Mouse (Mus musculus): ENCODE data around the gene Upf3b. TPM values are rescaled to one million over a fixed set of nuclear protein-coding genes. Genes with fewer than 3 reads are reported as not detected.

Upf3b gene
- total and polyA plus RNA-seq, 3 experiments: 2.6 to 6.7 (median 6.6) TPM

- Histone ChIP-seq H3K27ac (no peak overlapping the region), H3K4me3 (no peak overlapping the region), H3K27me3 (ENCODE audit: control insufficient read depth, insufficient read depth, low read length) (no peaks in the 10 kb centered on the region), H3K36me3 (ENCODE audit: control insufficient read depth, insufficient read depth, low read length) (no peaks in the 10 kb centered on the region), H3K4me1 (ENCODE audit: control insufficient read depth, insufficient read depth, low read length) (no peaks in the 10 kb centered on the region), H3K79me2 (replicated peaks; ENCODE audit: control insufficient read depth, insufficient read depth, low read length) (no peaks in the 10 kb centered on the region), H3K9ac (ENCODE audit: low read depth, low read length) (no peak overlapping the region)
- no peak for DNase-seq
- TF ChIP-seq CTCF (IDR thresholded peaks at IDR 0.05) (peak; percentile 56), POLR2A (IDR thresholded peaks at IDR 0.05; ENCODE audit: insufficient read depth, low read depth, low read length) (no peak)
- intact Hi-C loops (cut with DNase I): no loop called here
- WGBS: 57% methylated on average over 2 of the region's 2 CpGs
Observed at GRCm38 (mm10) chrX:37103826-37104225, 6.3 kb downstream of the Upf3b start.

- WGBS: 85% methylated on average over 3 of the region's 3 CpGs
- Histone ChIP-seq H3K9ac (ENCODE audit: low read depth, low read length) (no peak overlapping the region), H3K27ac (no peak overlapping the region), H3K27me3 (ENCODE audit: control insufficient read depth, insufficient read depth, low read length) (no peaks in the 10 kb centered on the region), H3K4me1 (ENCODE audit: control insufficient read depth, insufficient read depth, low read length) (no peaks in the 10 kb centered on the region), H3K4me3 (no peak overlapping the region), H3K79me2 (replicated peaks; ENCODE audit: control insufficient read depth, insufficient read depth, low read length) (no peaks in the 10 kb centered on the region), H3K36me3 (ENCODE audit: control insufficient read depth, insufficient read depth, low read length) (no peaks in the 10 kb centered on the region)
- intact Hi-C loops (cut with DNase I): no loop called here
- DNase-seq: no peak
- TF ChIP-seq POLR2A (IDR thresholded peaks at IDR 0.05; ENCODE audit: insufficient read depth, low read depth, low read length) (no peak), CTCF (IDR thresholded peaks at IDR 0.05) (no peak), EP300 (IDR thresholded peaks at IDR 0.05; ENCODE audit: insufficient read depth, low read depth, low read length) (no peak)
Observed at GRCm38 (mm10) chrX:37098681-37099080, 11.4 kb downstream of the Upf3b start.

- Histone ChIP-seq H3K9ac (ENCODE audit: low read depth, low read length) (no peak overlapping the region), H3K4me3 (no peak overlapping the region), H3K79me2 (replicated peaks; ENCODE audit: control insufficient read depth, insufficient read depth, low read length) (no peaks in the 10 kb centered on the region), H3K36me3 (ENCODE audit: control insufficient read depth, insufficient read depth, low read length) (no peaks in the 10 kb centered on the region), H3K4me1 (ENCODE audit: control insufficient read depth, insufficient read depth, low read length) (no peaks in the 10 kb centered on the region), H3K27me3 (ENCODE audit: control insufficient read depth, insufficient read depth, low read length) (no peaks in the 10 kb centered on the region), H3K27ac (no peak overlapping the region)
- no peak for TF ChIP-seq CTCF (IDR thresholded peaks at IDR 0.05)
- TF ChIP-seq POLR2A (IDR thresholded peaks at IDR 0.05; ENCODE audit: insufficient read depth, low read depth, low read length): no peak
- TF ChIP-seq EP300 (IDR thresholded peaks at IDR 0.05; ENCODE audit: insufficient read depth, low read depth, low read length): no peak
- intact Hi-C loops (cut with DNase I): no loop called here
- no peak for DNase-seq
- 89% methylated on average over 11 of the region's 11 CpGs for WGBS
Observed at GRCm38 (mm10) chrX:37095106-37095768, 14.9 kb downstream of the Upf3b start.

GRCm38 (mm10) chrX:37091457-37091856 is 18.7 kb downstream of the Upf3b start:
- Histone ChIP-seq H3K27ac (no peak overlapping the region), H3K36me3 (ENCODE audit: control insufficient read depth, insufficient read depth, low read length) (no peaks in the 10 kb centered on the region), H3K79me2 (replicated peaks; ENCODE audit: control insufficient read depth, insufficient read depth, low read length) (no peaks in the 10 kb centered on the region), H3K4me3 (no peak overlapping the region), H3K9ac (ENCODE audit: low read depth, low read length) (no peak overlapping the region), H3K4me1 (ENCODE audit: control insufficient read depth, insufficient read depth, low read length) (no peaks in the 10 kb centered on the region), H3K27me3 (ENCODE audit: control insufficient read depth, insufficient read depth, low read length) (no peaks in the 10 kb centered on the region)
- intact Hi-C loops (cut with DNase I): no loop called here
- no peak for TF ChIP-seq CTCF (IDR thresholded peaks at IDR 0.05)
- no peak for TF ChIP-seq EP300 (IDR thresholded peaks at IDR 0.05; ENCODE audit: insufficient read depth, low read depth, low read length)
- no peak for DNase-seq
- WGBS: 67% methylated on average over 3 of the region's 3 CpGs

GRCm38 (mm10) chrX:37088778-37089177 is 21.3 kb downstream of the Upf3b start:
- no peak for DNase-seq
- intact Hi-C loops (cut with DNase I): no loop called here
- Histone ChIP-seq H3K79me2 (replicated peaks; ENCODE audit: control insufficient read depth, insufficient read depth, low read length) (no peaks in the 10 kb centered on the region), H3K9ac (ENCODE audit: low read depth, low read length) (no peak overlapping the region), H3K4me1 (ENCODE audit: control insufficient read depth, insufficient read depth, low read length) (no peaks in the 10 kb centered on the region), H3K36me3 (ENCODE audit: control insufficient read depth, insufficient read depth, low read length) (peaks cover under 1% of the 10 kb centered on the region; the same call in 1 of the 2 replicates), H3K4me3 (no peak overlapping the region), H3K27ac (no peak overlapping the region), H3K27me3 (ENCODE audit: control insufficient read depth, insufficient read depth, low read length) (no peaks in the 10 kb centered on the region)
- no peak for TF ChIP-seq POLR2A (IDR thresholded peaks at IDR 0.05; ENCODE audit: insufficient read depth, low read depth, low read length)
- no peak for TF ChIP-seq CTCF (IDR thresholded peaks at IDR 0.05)
- no peak for TF ChIP-seq EP300 (IDR thresholded peaks at IDR 0.05; ENCODE audit: insufficient read depth, low read depth, low read length)
- 73% methylated on average over 1 of the region's 1 CpGs for WGBS

GRCm38 (mm10) chrX:37085665-37086064 is 24.5 kb downstream of the Upf3b start:
- Histone ChIP-seq H3K27me3 (ENCODE audit: control insufficient read depth, insufficient read depth, low read length) (no peaks in the 10 kb centered on the region), H3K79me2 (replicated peaks; ENCODE audit: control insufficient read depth, insufficient read depth, low read length) (no peaks in the 10 kb centered on the region), H3K27ac (peak overlapping the region; percentile 80), H3K4me1 (ENCODE audit: control insufficient read depth, insufficient read depth, low read length) (no peaks in the 10 kb centered on the region), H3K4me3 (peak overlapping the region; percentile 66), H3K9ac (ENCODE audit: low read depth, low read length) (peak overlapping the region; percentile 48), H3K36me3 (ENCODE audit: control insufficient read depth, insufficient read depth, low read length) (peaks cover 6% of the 10 kb centered on the region)
- no peak for TF ChIP-seq POLR2A (IDR thresholded peaks at IDR 0.05; ENCODE audit: insufficient read depth, low read depth, low read length)
- no peak for TF ChIP-seq EP300 (IDR thresholded peaks at IDR 0.05; ENCODE audit: insufficient read depth, low read depth, low read length)
- TF ChIP-seq CTCF (IDR thresholded peaks at IDR 0.05): no peak
- WGBS: 22% methylated on average over 9 of the region's 9 CpGs
- DNase-seq: no peak
- intact Hi-C loops (cut with DNase I): loop anchor here (1.0 kb wide), 1 partner anchor 25 kb away; the partner anchor contains the start of gene Upf3b
